Mouse (Mus musculus): ENCODE results near the gene Gm20854. TPM values are rescaled to one million over a fixed set of nuclear protein-coding genes. Genes with fewer than 3 reads are reported as not detected.
"Not testable (repeated sequence)": the region's sequence is repeated elsewhere in the genome, so short reads cannot be mapped to it uniquely, and the experiment has no call there.

The Gm20854 gene
- polyA plus RNA-seq (2012) = not detected in 2 replicates

DNA sequence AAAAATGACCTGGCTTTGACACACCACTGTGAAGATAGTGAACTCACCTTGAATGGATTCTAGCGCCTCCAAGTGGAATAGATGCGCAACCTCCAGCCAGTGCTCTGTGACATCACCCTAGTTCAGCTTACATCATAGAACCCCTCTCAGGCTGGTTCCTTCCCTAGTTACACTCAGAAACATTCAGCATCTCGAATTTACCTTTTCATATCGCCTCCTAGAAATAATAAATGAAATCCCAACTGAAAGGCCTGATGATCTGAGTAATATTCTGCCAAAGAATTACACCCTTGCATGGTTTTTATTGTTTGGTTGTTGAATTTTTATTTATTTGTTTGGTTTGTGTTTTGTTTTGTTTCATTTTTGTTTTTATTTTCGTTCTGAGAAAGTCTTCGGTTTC, at the start of gene Gm20854:
Gm20854 (minus strand) TSS at position 101 of the 400 bp plus-strand sequence.
- TF ChIP-seq GATA1 (IDR thresholded peaks at IDR 0.05; ENCODE audit: low read length) = not testable (repeated sequence)
